Mouse (Mus musculus) thymus, adult 2 months (tissue): ENCODE data around the gene Cfap57. TPM values are rescaled to one million over a fixed set of nuclear protein-coding genes. Genes with fewer than 3 reads are reported as not detected.

Source experiments
- DNase-seq: peaks from one replicate; pipeline ENCODE4 v3.0.0; 2021
- H3K27ac ChIP-seq: fragments of 200-500 bp; 2 replicates; pipeline ENCODE4 v1.5.1; 2012; ENCODE audit warnings: low read length, control low read depth; ENCODE audit not compliant: control insufficient read depth, insufficient read depth
- H3K27me3 ChIP-seq: fragments of 200-500 bp; 2 replicates; pipeline ENCODE4 v1.6.1; 2012; ENCODE audit warnings: mild to moderate bottlenecking, low read length, moderate library complexity, mixed read lengths; ENCODE audit not compliant: control insufficient read depth, insufficient read depth
- H3K36me3 ChIP-seq: fragments of 200-500 bp; 2 replicates; pipeline ENCODE4 v1.6.1; 2012; ENCODE audit warnings: mild to moderate bottlenecking, low read length, moderate library complexity; ENCODE audit not compliant: control insufficient read depth, insufficient read depth
- H3K4me1 ChIP-seq: fragments of 200-500 bp; replicated peaks from 2 replicates; pipeline ENCODE4 v1.6.1; 2012; ENCODE audit warnings: low read length; ENCODE audit not compliant: control insufficient read depth, insufficient read depth
- H3K4me3 ChIP-seq: fragments of 200-500 bp; 2 replicates; pipeline ENCODE4 v1.5.1; 2012; ENCODE audit warnings: mild to moderate bottlenecking, low read length, control low read depth, moderate library complexity; ENCODE audit not compliant: control insufficient read depth, insufficient read depth
- CTCF ChIP-seq: fragments of 200-500 bp; IDR thresholded peaks from 2 replicates; pipeline ENCODE4 v1.5.1; 2012; ENCODE audit warnings: mild to moderate bottlenecking, control low read depth, low read length, moderate library complexity, borderline replicate concordance; ENCODE audit not compliant: control insufficient read depth, poor library complexity, insufficient read depth; ENCODE audit errors: extremely low read depth
- POLR2A ChIP-seq: fragments of 200-500 bp; IDR thresholded peaks from 2 replicates; pipeline ENCODE4 v1.6.1; 2012; ENCODE audit warnings: mild to moderate bottlenecking, low read length, control low read depth, moderate library complexity; ENCODE audit not compliant: control insufficient read depth, poor library complexity, insufficient read depth; ENCODE audit errors: extremely low read depth
- WGBS: fragments of 180-500 bp; shearing (Covaris S2); methylation state at CpG from one replicate; pipeline ENCODE4 v1.1.7; 2018; 5-methylcytosine and 5-hydroxymethylcytosine counted together
- polyA plus RNA-seq: library from polyadenylated mRNA; depleted of rRNA; stranded (reverse); fragments of >200 nt; gene quantifications from 2 replicates; pipeline ENCODE4 v1.2.3, GENCODE M21; 2012

Cfap57 gene
- polyA plus RNA-seq, 1 experiment, result 0.05 TPM

- H3K27me3 ChIP-seq, result no peaks in the 10 kb centered on the region
- peak overlapping the region; percentile 75 for H3K4me3 ChIP-seq
- TF ChIP-seq POLR2A (no peak), CTCF (no peak)
- under 1% methylated on average over 23 of the region's 23 CpGs for WGBS
- no peak overlapping the region for H3K27ac ChIP-seq
- H3K36me3 ChIP-seq, result peaks cover 21% of the 10 kb centered on the region
- H3K4me1 ChIP-seq, result peaks cover 8% of the 10 kb centered on the region
- DNase-seq, result no peak
These were observed 367 bp upstream of the Cfap57 start for GRCm38 (mm10) chr4:118620967-118621320.

GRCm38 (mm10) chr4:118615412-118615811 is 5.2 kb downstream of the Cfap57 start:
- no peaks in the 10 kb centered on the region for H3K4me1 ChIP-seq
- H3K4me3 ChIP-seq, result no peak overlapping the region
- TF ChIP-seq POLR2A (no peak), CTCF (no peak)
- no peaks in the 10 kb centered on the region for H3K27me3 ChIP-seq
- no peak overlapping the region for H3K27ac ChIP-seq
- H3K36me3 ChIP-seq, result no peaks in the 10 kb centered on the region
- no peak for DNase-seq
- WGBS, result 68% methylated on average over 11 of the region's 11 CpGs

GRCm38 (mm10) chr4:118612619-118613018 is 8.0 kb downstream of the Cfap57 start:
- WGBS, result 50% methylated on average over 11 of the region's 11 CpGs
- TF ChIP-seq CTCF (peak; percentile 83; the same call in 1 of the 2 replicates), POLR2A (no peak)
- no peaks in the 10 kb centered on the region for H3K4me1 ChIP-seq
- no peaks in the 10 kb centered on the region for H3K27me3 ChIP-seq
- H3K4me3 ChIP-seq, result no peak overlapping the region
- no peak overlapping the region for H3K27ac ChIP-seq
- DNase-seq, result peak; percentile 30
- H3K36me3 ChIP-seq, result no peaks in the 10 kb centered on the region

GRCm38 (mm10) chr4:118609836-118610235 is 10.7 kb downstream of the Cfap57 start:
- H3K4me1 ChIP-seq, result no peaks in the 10 kb centered on the region
- H3K27me3 ChIP-seq, result no peaks in the 10 kb centered on the region
- TF ChIP-seq CTCF (no peak), POLR2A (no peak)
- DNase-seq, result no peak
- WGBS, result 16% methylated on average over 3 of the region's 3 CpGs
- no peak overlapping the region for H3K27ac ChIP-seq
- H3K4me3 ChIP-seq, result no peak overlapping the region
- H3K36me3 ChIP-seq, result no peaks in the 10 kb centered on the region

GRCm38 (mm10) chr4:118604065-118604464 is 16.5 kb downstream of the Cfap57 start:
- no peak overlapping the region for H3K27ac ChIP-seq
- no peak overlapping the region for H3K4me3 ChIP-seq
- DNase-seq, result no peak
- no peaks in the 10 kb centered on the region for H3K27me3 ChIP-seq
- WGBS, result 10% methylated on average over 4 of the region's 4 CpGs
- TF ChIP-seq POLR2A, result no peak
- TF ChIP-seq CTCF, result no peak
- no peaks in the 10 kb centered on the region for H3K4me1 ChIP-seq
- H3K36me3 ChIP-seq, result no peaks in the 10 kb centered on the region

GRCm38 (mm10) chr4:118589733-118590130 is 30.8 kb downstream of the Cfap57 start:
- no peaks in the 10 kb centered on the region for H3K27me3 ChIP-seq
- H3K27ac ChIP-seq, result no peak overlapping the region
- WGBS, result 39% methylated on average over 7 of the region's 7 CpGs
- DNase-seq, result no peak
- TF ChIP-seq CTCF (no peak), POLR2A (no peak)
- no peaks in the 10 kb centered on the region for H3K4me1 ChIP-seq
- no peaks in the 10 kb centered on the region for H3K36me3 ChIP-seq
- no peak overlapping the region for H3K4me3 ChIP-seq
